In the genomic region with DNA sequence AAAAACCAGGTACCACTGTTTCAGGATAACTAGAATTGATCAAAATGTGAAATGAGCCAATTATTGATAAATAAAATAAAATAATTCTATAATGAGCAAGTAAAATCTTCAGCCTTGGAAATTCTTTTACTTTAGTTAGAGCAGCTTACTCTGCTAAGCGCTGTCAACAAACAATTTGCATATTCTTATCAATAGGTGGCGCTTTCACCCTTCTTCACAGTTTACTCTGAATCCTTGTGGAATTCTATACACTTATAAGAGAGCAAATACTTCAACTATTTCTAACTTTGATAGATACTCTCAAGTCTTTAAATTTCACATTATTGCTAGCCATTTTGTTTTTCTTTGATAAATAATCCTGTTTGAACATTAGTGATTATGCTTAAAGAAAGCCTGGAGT, we compare ENCODE assay signal across 9 mouse cellular contexts.
DNase-seq lines count a peak whose midpoint lies in the region; ATAC-seq lines count a peak whose summit lies in the region.
"Had no signal": no experiment of that assay in that cellular context is flagged by ENCODE, and none has a peak within 500 bp of the region (broad histone marks: within the 10 kb centered on the region; RNA-seq: fewer than 3 reads in every experiment).

No protein-coding gene starts in this region.

- peak; percentile 28 to 69 for DNase-seq in cerebellum, postnatal 10 days
- DNase-seq in cerebellum, postnatal 4 days (ENCODE audit: low spot score in 2 of 2), result no peak
- peak; percentile 29 for DNase-seq in layer of hippocampus, adult 9-10 months (ENCODE audit: low spot score)
- DNase-seq in layer of hippocampus, postnatal 25 days (ENCODE audit: extremely low spot score in 1 of 2, low spot score in 1 of 2), result no peak
- DNase-seq in embryo, embryonic 9.5 days (ENCODE audit: extremely low spot score), result peak; percentile 12
- DNase-seq in adrenal gland, postnatal 36 days, result no peak
- no peak for DNase-seq in right cerebral cortex, postnatal 14 days
- DNase-seq: heart, postnatal 36 days had no signal

- no peaks in the 10 kb centered on the region for H3K36me3 ChIP-seq in midbrain, embryonic 15.5 days (replicated peaks)

- 9% methylated on average over 2 of the region's 2 CpGs for WGBS in midbrain, embryonic 15.5 days

- H3K9me3 ChIP-seq in midbrain, embryonic 15.5 days, result no peaks in the 10 kb centered on the region

- H3K4me1 ChIP-seq in midbrain, embryonic 15.5 days, result no peaks in the 10 kb centered on the region

- H3K4me3 ChIP-seq in midbrain, embryonic 15.5 days, result no peak overlapping the region

- ATAC-seq in midbrain, embryonic 15.5 days (replicated peaks), result peak; percentile 78; the same call in 1 of the 2 replicates

- H3K4me2 ChIP-seq in midbrain, embryonic 15.5 days, result no peak overlapping the region

- no peak overlapping the region for H3K27ac ChIP-seq in midbrain, embryonic 15.5 days

- no peaks in the 10 kb centered on the region for H3K27me3 ChIP-seq in midbrain, embryonic 15.5 days (replicated peaks)

- H3K9ac ChIP-seq in midbrain, embryonic 15.5 days, result no peak overlapping the region

Comparison
In these comparisons a context has a peak if more than half of its experiments do, and no peak if none do; other contexts are left out.
1. DNase-seq: peak in cerebellum, postnatal 10 days (2 of 2), layer of hippocampus, adult 9-10 months (single experiment) and embryo, embryonic 9.5 days (single experiment); none in cerebellum, postnatal 4 days (0 of 2), layer of hippocampus, postnatal 25 days (0 of 2), adrenal gland, postnatal 36 days (0 of 2) and right cerebral cortex, postnatal 14 days (single experiment).